Mouse (Mus musculus): Measurements from ENCODE around the gene Hspa2.

The Hspa2 gene

DNA sequence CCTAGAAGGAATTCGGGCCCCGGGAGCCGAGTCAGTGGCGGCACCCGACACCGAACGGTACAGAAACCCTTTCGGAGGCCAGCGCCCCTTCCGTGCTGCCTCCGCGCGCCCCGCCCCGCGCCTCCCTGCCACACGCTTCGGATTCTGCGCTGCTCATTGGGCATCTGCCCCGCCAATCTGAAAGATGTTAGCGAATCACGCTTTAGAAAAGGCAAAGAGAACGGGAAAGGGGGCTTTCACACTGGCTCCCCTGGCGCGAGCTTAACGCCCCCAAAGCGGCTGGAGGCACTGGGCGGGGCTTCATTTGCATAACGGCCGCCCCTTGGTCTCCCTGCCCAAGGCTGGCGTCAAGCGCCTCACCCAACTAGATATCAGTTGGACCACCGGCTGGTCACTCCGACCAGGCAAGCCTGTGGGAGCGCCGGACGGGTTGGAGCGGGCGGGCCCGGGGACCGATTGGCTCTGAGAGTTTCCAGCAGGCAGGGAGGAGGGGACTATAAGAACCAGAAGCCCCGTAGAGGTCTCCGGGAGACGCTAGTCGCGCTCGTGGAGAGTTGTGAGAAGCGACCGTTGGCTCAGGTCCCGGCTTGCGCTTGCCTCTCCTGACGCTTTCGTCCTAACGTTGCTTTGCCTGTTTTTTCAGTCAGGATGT is at the start of gene Hspa2:
Hspa2 (plus strand) TSS at position 291 of the 652 bp plus-strand sequence.
- peak; percentile 100 for DNase-seq (ENCODE audit: low spot score)

- no peak for DNase-seq (ENCODE audit: low spot score)
These were observed 43.1 kb upstream of the Hspa2 start for GRCm38 (mm10) chr12:76360868-76361267.

DNA sequence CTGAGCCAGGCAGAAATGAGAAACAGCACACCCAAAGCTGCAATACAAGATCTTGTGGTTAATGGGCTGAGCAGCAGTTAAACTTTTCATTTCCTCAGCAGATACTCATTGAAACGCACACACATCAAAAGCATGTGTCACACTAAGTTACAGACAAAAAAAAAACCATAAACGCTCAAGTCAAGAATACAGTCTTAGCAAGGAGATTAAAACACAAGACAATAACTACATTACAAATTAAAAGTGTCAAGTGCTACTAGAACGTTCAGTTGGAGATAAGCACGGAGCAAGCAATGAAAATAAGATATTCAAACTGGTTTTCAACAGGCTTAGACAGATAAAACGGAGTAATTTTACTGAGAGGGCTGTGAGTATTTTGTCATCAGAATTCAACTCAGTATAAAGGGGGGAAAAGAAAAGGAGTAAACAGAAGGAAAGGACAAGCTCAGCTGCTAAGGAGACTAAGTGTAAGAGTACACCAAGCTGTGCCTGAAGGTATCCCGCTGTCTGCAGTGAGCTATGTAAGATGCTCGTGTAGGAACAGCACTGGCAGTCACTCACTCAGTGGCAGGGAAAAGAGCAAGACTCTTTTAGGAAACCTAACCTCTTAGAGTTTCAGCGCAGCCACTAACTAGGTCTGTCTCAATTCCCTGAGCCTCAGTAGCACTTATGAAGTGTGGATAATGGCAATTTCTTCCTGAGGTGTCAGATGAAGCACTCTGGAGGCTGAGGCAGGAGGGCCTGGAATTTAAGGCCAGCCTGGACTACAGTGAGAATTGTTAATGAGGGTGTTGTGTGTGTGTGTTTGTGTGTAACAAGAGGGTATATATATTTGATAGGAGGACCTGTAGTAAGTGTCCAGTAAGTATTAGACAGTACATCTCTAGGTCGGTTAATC is 42.3 kb upstream of the Hspa2 start:
- DNase-seq (ENCODE audit: low spot score): no peak

- DNase-seq (ENCODE audit: low spot score): no peak
These were observed 41.7 kb upstream of the Hspa2 start for GRCm38 (mm10) chr12:76362303-76362676.

GRCm38 (mm10) chr12:76366276-76366675 is 37.7 kb upstream of the Hspa2 start:
- no peak for DNase-seq (ENCODE audit: low spot score)

- DNase-seq (ENCODE audit: low spot score): no peak
These were observed 36.6 kb upstream of the Hspa2 start for GRCm38 (mm10) chr12:76367096-76367995.

GRCm38 (mm10) chr12:76368201-76368789 is 35.7 kb upstream of the Hspa2 start:
- no peak for DNase-seq (ENCODE audit: low spot score)

DNA sequence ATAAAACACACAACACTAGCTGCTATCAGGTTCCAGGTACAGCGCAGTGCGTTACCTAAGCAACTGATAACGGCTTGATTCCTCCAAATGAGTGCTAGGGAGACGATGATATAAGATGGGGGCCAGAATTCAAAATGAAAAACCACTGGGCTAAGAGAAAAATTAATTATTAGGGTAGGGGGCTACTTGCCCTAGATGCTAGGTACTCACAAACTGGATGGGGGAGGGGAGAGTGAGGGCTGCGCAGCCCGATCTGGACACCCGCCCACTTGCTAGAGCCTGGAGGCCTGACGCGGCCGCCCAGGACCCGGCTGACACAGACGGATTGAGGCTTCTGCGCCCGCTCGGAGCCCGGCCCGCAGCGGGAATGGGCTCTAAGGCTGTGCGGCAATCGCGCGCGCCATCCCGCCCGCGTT is 35.2 kb upstream of the Hspa2 start:
- DNase-seq (ENCODE audit: low spot score): no peak

GRCm38 (mm10) chr12:76369206-76369977 is 34.6 kb upstream of the Hspa2 start, which contains the start of gene Zbtb25:
Gene Zbtb25 (minus strand): TSS chr12:76369602.
- DNase-seq (ENCODE audit: low spot score): peak; percentile 71

- peak; percentile 82 for DNase-seq (ENCODE audit: low spot score)
These were observed 33.8 kb upstream of the Hspa2 start, which contains the start of gene Zbtb1 for GRCm38 (mm10) chr12:76369978-76370830. Gene Zbtb1 (plus strand): TSS chr12:76370266.

- DNase-seq (ENCODE audit: low spot score): peak; percentile 75
These were observed 33.0 kb upstream of the Hspa2 start for GRCm38 (mm10) chr12:76370831-76371571.

DNA sequence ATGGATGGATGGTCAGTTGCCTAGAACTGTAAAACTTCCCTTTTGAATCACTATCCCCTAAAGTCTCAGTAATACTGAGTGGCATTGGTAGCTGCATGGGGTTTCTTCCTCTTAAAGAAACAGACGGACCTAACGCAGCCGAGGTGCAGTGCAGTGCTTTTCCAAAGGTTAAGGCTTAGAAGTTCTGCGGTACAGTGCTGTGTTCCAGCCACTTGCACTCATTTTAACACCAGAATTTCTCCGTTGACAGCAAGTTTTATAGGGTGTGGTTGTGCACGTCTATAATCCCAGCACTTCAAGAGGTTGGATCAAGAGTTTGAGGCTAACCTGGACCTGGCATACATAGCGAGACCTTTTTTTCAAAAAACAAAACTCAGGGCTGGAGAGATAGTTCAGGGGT is 31.9 kb upstream of the Hspa2 start:
- DNase-seq (ENCODE audit: low spot score): no peak

DNA sequence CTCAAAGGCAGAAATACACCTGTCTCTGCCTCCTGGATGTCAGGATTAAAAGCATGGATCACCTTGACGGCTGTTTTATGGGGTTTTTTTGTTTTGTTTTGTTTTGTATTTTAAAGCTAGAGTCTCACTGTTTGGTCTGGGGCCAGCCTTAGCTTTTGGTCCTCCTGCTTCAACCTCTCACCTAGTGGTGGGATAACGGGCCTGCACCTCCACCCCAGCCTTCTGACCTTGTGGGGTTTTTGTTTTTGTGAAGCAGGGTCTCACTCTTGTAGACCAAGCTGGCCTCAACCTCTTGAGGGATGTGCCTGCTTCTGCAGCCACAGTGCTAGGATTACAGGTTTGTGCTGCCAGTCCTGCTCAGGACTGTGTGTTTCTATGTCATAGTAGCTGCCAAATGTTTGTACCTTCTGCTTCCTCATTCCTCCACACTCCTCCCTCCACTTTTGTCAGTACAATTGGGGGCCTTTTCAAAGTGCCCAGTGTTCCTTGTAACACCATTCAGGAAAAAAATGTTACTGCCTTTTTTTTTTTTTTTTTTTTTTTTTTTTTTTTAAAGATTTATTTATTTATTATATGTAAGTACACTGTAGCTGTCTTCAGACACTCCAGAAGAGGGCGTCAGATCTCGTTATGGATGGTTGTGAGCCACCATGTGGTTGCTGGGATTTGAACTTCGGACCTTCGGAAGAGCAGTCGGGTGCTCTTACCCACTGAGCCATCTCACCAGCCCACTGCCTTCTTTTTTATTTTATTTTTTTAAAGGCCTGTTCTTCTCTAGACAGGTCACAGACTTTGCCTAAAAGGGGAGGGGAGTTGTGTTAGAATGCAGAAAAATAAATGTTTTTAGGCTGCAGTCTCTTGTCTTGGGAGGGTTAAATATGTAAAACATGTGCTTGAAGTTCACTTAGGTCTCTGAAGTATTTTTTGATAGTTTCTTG is 30.8 kb upstream of the Hspa2 start:
- no peak for DNase-seq (ENCODE audit: low spot score)

DNA sequence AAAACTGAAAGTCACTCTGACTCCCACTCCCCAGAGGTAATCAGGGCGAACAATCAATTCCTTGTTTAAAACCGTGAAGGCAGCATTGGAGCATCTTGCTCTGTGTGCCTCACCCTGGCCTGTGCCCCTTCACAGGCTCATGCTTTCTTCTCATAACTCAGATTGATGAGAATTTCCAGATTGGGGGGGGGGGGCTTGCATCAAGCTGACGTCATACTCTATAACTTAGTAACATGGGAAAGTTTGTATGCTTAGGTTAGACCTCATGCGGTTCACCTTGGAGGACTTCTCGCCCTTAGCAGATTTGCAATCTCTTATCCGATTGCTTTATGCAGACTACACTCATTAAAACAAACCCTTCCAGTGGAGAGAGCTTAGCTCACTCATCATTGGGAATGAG is 30.0 kb upstream of the Hspa2 start:
- DNase-seq (ENCODE audit: low spot score): no peak

GRCm38 (mm10) chr12:76374911-76375310 is 29.1 kb upstream of the Hspa2 start:
- DNase-seq (ENCODE audit: low spot score): no peak

DNA sequence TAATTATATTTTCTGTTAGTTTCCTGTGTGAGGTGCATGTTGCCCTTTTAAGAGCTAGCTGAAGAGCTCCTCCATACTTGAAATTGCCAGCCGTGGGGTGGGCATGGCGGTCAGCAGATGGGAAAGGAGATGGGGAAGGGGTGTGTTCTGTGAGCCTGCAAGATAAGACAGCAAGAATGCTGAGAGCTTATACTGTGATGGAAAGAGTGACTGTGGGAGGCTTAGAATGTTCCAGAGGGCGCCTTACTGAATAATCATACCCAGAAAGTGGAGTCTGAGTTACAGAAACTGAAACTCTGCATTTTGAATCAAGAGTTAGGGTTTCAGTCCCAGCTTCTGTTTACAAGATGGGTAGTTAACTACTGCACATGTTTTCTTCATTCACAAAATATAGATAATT is 28.5 kb upstream of the Hspa2 start:
- DNase-seq (ENCODE audit: low spot score): no peak

DNA sequence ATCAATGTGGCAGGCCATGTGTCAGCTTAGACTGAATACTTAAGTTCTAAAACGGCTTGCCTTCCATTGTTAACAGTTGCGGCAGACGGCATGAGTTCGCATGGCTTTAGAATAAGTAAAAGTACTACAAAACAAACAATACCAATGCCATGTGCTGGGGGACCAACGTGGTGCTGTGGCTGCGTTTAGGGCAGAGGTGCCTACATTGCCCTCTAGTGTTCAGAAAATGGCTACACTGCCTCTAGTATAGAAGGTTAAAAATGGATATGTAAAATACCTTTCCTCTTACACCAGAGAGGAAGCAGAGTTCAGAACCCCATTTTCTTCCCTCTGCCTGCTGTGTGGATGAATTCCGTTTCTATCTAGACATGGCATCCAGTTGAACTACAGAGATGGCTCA is 27.3 kb upstream of the Hspa2 start:
- peak; percentile 60 for DNase-seq (ENCODE audit: low spot score)

- peak; percentile 12 for DNase-seq (ENCODE audit: low spot score)
These were observed 26.9 kb upstream of the Hspa2 start for GRCm38 (mm10) chr12:76377059-76377458.
